Mouse (Mus musculus) brain, embryonic 14.5 days (tissue): ENCODE results near the gene Gm14862.

Experiments
- CTCF ChIP-seq: fragments of 200-500 bp; IDR thresholded peaks from 2 replicates; pipeline ENCODE4 v1.5.1; 2012; ENCODE audit warnings: inconsistent platforms, mild to moderate bottlenecking, moderate library complexity, borderline replicate concordance; ENCODE audit not compliant: insufficient read depth, insufficient read length; ENCODE audit errors: extremely low read depth
- POLR2A ChIP-seq: fragments of 200-500 bp; IDR thresholded peaks from 2 replicates; pipeline ENCODE4 v1.6.1; 2012; ENCODE audit warnings: mild to moderate bottlenecking, inconsistent platforms, borderline replicate concordance; ENCODE audit not compliant: poor library complexity, insufficient read depth, insufficient read length, severe bottlenecking; ENCODE audit errors: extremely low read depth

DNA sequence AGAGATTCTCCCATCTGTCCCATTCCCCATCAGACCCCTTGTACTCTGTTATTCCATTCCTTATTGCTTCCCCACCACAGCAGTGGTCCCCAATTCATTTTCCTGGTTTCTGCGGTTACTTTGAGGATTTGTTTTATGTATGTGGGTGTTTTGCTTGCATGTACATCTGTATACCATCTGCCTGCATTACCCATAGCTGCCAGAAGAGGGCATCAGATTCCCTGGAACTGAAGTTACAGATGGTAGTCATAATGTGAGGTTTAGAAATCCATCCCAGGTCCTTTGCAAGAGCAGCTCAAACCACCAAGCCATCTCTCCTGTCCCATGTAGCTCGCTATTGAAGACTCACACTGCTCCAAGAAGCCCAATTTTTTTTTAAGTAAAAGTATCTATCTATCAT is 40.5 kb downstream of the Gm14862 start:
- TF ChIP-seq POLR2A, result no peak
- TF ChIP-seq CTCF, result no peak
